Mouse (Mus musculus): ENCODE results near the gene Manea.
A peak's percentile ranks its signal among the peaks of the same experiment; 100 is the strongest.
"Not testable (repeated sequence)": the region's sequence is repeated elsewhere in the genome, so short reads cannot be mapped to it uniquely, and the experiment has no call there.

Gene Manea

GRCm38 (mm10) chr4:26346443-26347106 lies at the start of gene Manea:
Gene Manea (minus strand): TSS chr4:26346891.
- DNase-seq (ENCODE audit: low spot score) = peak; percentile 87

GRCm38 (mm10) chr4:26354616-26355015 lies 7.9 kb upstream of the Manea start:
- DNase-seq (ENCODE audit: low spot score) = no peak

GRCm38 (mm10) chr4:26353643-26354231 lies 7.0 kb upstream of the Manea start:
- no peak for DNase-seq (ENCODE audit: low spot score)

- DNase-seq (ENCODE audit: low spot score) = peak; percentile 45
These were observed 548 bp upstream of the Manea start for GRCm38 (mm10) chr4:26347239-26347638.

GRCm38 (mm10) chr4:26345741-26346442 lies 799 bp downstream of the Manea start:
- DNase-seq (ENCODE audit: low spot score) = peak; percentile 7

GRCm38 (mm10) chr4:26345080-26345479 lies 1.6 kb downstream of the Manea start:
- DNase-seq (ENCODE audit: low spot score) = no peak

- DNase-seq (ENCODE audit: low spot score) = no peak
These were observed 4.3 kb downstream of the Manea start for GRCm38 (mm10) chr4:26342346-26342745.

GRCm38 (mm10) chr4:26338604-26339003 lies 8.1 kb downstream of the Manea start:
- no peak for DNase-seq (ENCODE audit: low spot score)

- DNase-seq (ENCODE audit: low spot score) = no peak
These were observed 10.1 kb downstream of the Manea start for GRCm38 (mm10) chr4:26336563-26336962.

- DNase-seq (ENCODE audit: low spot score) = not testable (repeated sequence)
These were observed 42.0 kb downstream of the Manea start for GRCm38 (mm10) chr4:26304731-26305130.

GRCm38 (mm10) chr4:26277112-26277716 lies 69.5 kb downstream of the Manea start:
- no peak for DNase-seq (ENCODE audit: low spot score)

- no peak for DNase-seq (ENCODE audit: low spot score)
These were observed 70.4 kb downstream of the Manea start for GRCm38 (mm10) chr4:26276264-26276663.

- DNase-seq (ENCODE audit: low spot score) = no peak
These were observed 70.9 kb downstream of the Manea start for GRCm38 (mm10) chr4:26275769-26276168.

Data from MN1 (cell line).